Mouse (Mus musculus): ENCODE results near the gene Ptprd.

Ptprd gene

GRCm38 (mm10) chr4:78211529-78212494, at the start of gene Ptprd:
Gene Ptprd (minus strand): TSS chr4:78211961.
- in situ Hi-C loops (cut with MboI, MseI): no loop called here

DNA sequence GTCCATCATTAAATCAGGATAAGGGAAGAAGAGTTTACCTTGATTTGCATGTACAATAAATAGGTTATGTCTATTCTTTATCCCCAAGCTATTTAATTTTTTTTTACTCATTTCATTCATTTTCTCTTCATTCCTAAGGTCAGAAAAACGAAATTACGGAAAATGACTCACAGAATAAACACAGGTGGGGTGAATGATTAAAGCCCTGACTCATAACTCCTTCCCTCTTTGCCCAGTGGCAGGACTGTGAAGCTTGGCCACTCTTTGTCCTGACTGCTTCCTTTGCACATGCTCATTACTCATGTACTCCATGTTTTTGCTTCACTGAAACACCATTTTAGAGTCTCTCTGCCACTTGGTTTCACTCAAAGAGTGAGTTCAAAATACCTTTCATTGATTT, 24.1 kb upstream of the Ptprd start:
- in situ Hi-C loops (cut with MboI, MseI): no loop called here

- in situ Hi-C loops (cut with MboI, MseI): no loop called here
Observed at GRCm38 (mm10) chr4:78235316-78235715, 23.6 kb upstream of the Ptprd start.

DNA sequence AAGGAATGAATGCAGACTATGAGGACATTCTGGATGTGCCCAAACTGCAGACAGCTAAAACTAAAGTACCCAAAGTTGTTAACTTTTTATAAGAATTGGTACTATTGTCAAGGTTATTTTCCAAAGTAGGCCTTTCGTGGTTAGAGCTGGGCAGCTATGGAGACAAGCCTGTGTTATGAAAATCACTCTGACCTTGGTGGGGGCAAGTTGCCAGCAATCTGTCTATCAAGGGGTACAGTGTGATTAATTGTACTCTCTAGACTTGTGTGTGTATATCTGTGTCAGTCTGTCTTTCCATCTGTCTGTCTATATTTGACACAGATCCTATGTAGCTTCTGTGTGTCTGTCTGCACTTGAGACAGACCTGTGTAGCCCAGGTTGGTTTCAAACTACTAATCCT, 22.9 kb upstream of the Ptprd start:
- in situ Hi-C loops (cut with MboI, MseI): no loop called here

- in situ Hi-C loops (cut with MboI, MseI): no loop called here
Observed at GRCm38 (mm10) chr4:78213949-78214348, 2.2 kb upstream of the Ptprd start.

GRCm38 (mm10) chr4:78212941-78213340, 1.2 kb upstream of the Ptprd start:
- in situ Hi-C loops (cut with MboI, MseI): no loop called here

GRCm38 (mm10) chr4:78210878-78211528, 758 bp downstream of the Ptprd start:
- in situ Hi-C loops (cut with MboI, MseI): no loop called here

GRCm38 (mm10) chr4:78205018-78205417, 6.7 kb downstream of the Ptprd start:
- in situ Hi-C loops (cut with MboI, MseI): no loop called here

- in situ Hi-C loops (cut with MboI, MseI): no loop called here
Observed at GRCm38 (mm10) chr4:78168447-78168846, 43.3 kb downstream of the Ptprd start.

- in situ Hi-C loops (cut with MboI, MseI): no loop called here
Observed at GRCm38 (mm10) chr4:78160451-78160850, 51.3 kb downstream of the Ptprd start.

GRCm38 (mm10) chr4:78150561-78150960, 61.2 kb downstream of the Ptprd start:
- in situ Hi-C loops (cut with MboI, MseI): no loop called here

GRCm38 (mm10) chr4:78142767-78143148, 69.0 kb downstream of the Ptprd start:
- in situ Hi-C loops (cut with MboI, MseI): no loop called here

- in situ Hi-C loops (cut with MboI, MseI): no loop called here
Observed at GRCm38 (mm10) chr4:78142088-78142766, 69.5 kb downstream of the Ptprd start.

- in situ Hi-C loops (cut with MboI, MseI): no loop called here
Observed at GRCm38 (mm10) chr4:78110898-78111297, 100.9 kb downstream of the Ptprd start.

GRCm38 (mm10) chr4:78097526-78097925, 114.2 kb downstream of the Ptprd start:
- in situ Hi-C loops (cut with MboI, MseI): no loop called here

DNA sequence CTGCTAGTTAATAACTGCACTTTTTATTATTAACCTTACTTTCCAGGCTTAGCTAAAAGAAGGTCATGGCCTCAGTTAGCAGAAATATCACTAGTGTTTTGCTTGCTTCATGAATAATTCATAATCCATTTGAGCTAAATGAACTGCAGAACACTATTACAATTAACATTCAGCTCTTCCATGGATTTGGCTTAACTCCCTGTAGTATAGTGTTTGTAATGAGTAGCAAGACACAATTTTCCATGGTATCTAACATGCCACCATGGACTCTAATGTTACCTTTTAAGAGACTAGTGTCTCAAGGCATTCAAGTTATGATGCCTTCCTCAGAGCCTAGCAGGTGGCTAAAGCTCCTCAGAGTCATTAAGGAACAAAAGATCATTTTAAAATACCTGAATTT, 129.0 kb downstream of the Ptprd start:
- in situ Hi-C loops (cut with MboI, MseI): no loop called here

DNA sequence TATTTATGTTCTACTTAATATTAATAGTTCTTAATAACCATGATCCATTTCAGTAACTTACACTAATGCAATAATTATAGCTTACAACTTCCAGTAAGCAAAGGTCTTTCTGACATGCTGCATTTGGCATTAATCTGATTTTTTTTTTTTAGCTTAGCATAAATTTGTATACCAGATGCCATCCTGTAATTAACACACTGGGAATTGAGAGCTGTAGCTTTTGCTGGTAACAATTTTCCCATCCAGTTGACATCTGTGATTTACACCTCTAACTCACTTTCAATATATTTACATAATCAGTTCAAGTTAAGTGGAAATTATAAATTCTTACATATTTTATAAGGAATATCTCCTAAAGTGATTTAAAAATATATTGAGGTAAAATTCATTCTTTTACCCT, 134.3 kb downstream of the Ptprd start:
- in situ Hi-C loops (cut with MboI, MseI): no loop called here

DNA sequence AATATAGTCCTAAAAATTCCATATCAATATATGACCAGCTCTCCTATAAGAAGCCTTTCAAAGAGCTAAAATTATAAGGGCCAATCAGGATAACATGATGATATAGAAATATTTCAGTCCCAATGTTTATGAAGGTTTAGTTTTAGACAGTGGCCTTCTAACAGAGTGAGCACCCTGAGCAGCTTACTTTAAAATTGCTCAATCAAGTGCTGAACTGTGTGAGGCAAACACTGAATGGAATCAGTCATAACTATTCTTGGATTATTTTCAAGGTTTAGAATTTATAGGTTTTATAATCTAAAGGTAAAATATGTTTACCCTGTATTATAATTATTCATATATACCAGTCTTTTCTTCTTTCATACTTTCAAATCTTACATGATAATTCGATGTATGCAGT, 134.7 kb downstream of the Ptprd start:
- in situ Hi-C loops (cut with MboI, MseI): no loop called here

- in situ Hi-C loops (cut with MboI, MseI): no loop called here
Observed at GRCm38 (mm10) chr4:78038401-78038800, 173.4 kb downstream of the Ptprd start.

DNA sequence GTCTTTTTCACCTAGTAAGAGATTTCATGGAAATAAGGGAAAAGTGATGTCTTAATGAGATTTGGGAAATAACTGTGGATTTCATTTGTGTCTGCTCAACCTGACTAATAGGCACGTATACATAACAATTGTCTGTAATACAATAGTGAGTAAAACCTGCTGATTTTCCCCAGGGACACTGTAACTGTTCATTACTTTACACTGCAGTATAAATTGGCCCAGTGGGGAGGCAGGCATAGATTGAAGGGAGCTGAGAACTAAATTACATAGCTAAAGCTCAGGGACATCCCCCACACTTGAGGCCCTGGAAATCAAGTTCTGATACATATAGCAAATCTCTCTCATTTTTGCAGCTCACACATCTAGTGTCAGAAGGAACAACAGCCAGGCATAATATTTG, 209.7 kb downstream of the Ptprd start:
- in situ Hi-C loops (cut with MboI, MseI): no loop called here

GRCm38 (mm10) chr4:77992709-77993108, 219.1 kb downstream of the Ptprd start:
- in situ Hi-C loops (cut with MboI, MseI): no loop called here

GRCm38 (mm10) chr4:77982094-77982493, 229.7 kb downstream of the Ptprd start:
- in situ Hi-C loops (cut with MboI, MseI): no loop called here

All from regulatory T cell (primary cell).